Mouse (Mus musculus) R1 (cell line): ENCODE data around the gene Ank3.
A peak's percentile ranks its signal among the peaks of the same experiment; 100 is the strongest.

ENCODE experiments used
- DNase-seq: peaks from one replicate; pipeline ENCODE4 v3.0.0-alpha.2; 2018; ENCODE audit warnings: low read depth, low spot score

Ank3 gene

DNA sequence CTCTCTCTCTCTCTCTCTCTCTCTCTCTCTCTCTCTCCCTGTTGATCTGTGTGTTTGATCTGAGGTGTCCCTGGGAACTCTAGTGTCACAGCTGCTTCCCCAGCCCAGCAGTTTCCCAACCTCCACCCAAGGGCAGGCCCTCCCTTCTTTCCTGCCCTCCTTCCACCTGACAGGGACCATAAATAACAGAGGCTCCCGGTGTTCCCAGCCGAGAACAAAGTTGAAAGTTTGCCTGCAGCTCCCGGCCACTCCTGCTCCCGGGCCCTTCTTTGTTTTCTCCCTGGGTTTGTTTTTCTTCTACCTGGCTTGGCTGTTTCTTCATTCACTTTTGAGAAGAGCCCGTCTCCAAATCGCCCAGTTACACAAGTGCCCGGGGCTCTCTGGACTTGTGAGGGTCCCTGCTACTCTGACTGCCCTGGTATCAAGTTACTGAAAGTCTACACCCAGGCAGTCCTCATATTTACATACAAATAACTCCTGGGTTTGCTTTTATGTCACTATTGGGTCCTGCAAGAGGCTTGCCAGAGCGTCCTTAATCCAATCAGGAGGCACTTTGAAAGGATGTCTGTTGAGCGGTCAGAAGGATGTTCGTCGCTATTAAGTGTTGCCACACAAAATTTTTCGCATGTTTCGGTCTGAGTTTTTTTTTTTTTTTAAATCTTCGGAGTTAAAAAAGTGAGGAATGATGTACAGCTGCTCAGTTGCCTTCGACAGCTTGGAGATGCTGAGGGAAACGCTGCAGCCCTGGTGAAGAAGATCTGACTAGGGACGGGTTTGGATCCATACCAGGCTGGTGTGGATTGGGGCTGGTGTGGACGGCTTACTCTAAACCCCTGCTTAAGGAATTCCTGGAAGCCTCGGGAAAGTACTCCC lies 526.9 kb downstream of the Ank3 start:
- peak; percentile 93 for DNase-seq

GRCm38 (mm10) chr10:69926158-69926882 lies 527.7 kb downstream of the Ank3 start:
- peak; percentile 71 for DNase-seq

DNA sequence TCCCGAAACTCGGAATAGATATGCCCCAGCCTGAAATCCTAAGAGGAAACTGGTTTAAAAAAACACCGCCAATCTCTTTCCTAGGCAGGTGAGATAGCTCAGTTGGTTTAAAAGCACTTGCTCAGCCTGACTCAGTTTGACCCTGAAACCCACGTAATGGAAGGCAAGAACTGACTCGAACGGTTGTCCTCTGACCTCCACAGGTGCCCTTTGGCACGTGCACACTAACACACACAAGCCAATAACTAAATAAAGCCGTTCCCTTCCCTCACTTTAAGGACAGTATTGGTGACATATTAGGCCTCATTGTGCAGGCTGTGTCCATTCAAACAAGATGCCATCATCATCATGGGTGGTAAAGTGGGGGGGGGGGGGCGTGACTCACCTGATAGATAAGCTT lies 528.4 kb downstream of the Ank3 start:
- DNase-seq, result no peak

DNA sequence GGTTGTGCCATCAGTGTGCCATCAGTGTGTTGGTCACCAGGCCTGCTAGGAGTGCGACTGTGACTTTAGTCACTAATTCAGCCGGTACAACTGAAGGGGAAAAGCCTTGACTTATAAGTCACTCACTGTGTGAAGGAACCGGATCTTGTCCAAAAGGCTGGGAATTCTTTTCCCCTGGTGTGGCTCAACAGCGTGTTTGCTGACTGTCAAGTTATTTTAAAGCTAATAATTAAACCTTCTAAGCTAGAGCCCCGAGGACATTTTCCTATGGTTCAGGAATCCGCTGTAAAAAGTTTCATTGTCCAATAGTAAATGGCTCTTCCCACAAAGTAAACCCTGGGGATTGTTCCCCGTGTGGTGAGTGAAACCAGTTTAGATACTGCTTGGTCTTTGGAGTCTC lies 529.8 kb downstream of the Ank3 start:
- DNase-seq, result no peak

DNA sequence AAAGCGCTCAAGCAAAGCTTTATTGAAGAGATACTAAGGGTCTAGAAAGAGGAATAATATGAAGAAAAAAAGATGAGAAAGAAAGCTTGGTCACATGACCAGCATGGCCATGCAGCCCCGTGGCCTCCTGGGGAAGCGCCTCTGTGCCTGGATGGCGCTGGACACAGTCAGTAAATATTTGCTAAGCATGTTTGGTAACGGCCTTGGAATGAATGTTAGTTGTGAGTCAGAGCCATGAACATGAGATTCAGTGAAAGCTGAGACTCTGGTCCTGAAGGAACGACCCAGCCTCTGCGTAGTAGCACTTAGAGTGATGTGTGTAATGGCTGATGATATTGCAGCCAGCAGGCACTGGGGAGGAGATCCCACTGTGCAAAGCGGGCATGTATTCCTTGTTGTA lies 531.9 kb downstream of the Ank3 start:
- DNase-seq, result no peak

- no peak for DNase-seq
These were observed 538.0 kb downstream of the Ank3 start for GRCm38 (mm10) chr10:69936443-69937067.

GRCm38 (mm10) chr10:69937291-69937921 lies 538.8 kb downstream of the Ank3 start:
- no peak for DNase-seq

DNA sequence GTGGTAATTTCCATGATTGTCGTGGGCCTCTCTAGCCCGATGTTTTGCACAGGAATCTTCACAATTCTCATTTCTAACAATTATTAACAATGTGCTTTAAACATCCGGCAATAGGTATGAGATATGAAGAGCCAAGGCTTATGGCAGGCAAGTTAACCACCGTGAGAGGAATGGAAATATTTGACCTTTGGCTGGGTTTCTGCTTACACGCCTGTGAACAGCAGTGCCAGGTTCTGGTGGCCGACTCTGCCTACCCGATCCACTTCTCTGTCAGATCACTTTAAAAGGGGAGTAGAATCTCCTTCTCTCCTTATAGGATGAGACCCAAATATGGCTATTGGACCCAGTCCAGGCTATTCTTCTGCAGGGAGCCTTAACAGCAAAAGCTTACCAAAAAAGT lies 540.6 kb downstream of the Ank3 start:
- DNase-seq, result no peak

- peak; percentile 47 for DNase-seq
These were observed 541.4 kb downstream of the Ank3 start for GRCm38 (mm10) chr10:69939966-69940365.

DNA sequence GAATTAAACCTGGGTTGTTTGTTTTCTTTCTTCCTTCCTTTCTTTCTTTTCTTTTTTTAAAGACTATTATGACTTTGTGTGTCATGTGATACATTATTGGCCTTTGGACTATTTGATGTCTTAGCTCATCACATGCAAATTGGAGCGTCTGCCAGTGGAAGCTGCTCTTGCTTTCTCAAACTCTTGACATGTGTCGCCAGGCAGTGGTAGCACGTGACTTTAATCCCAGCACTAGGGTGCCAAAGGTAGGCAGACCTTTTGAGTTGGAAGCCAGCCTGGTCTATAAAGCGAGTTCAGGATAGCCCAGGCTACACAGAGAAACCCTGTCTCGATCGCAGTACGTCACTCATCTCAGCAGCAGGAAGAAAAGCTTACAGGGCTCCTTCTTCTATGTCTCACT lies 542.4 kb downstream of the Ank3 start:
- DNase-seq, result no peak

DNA sequence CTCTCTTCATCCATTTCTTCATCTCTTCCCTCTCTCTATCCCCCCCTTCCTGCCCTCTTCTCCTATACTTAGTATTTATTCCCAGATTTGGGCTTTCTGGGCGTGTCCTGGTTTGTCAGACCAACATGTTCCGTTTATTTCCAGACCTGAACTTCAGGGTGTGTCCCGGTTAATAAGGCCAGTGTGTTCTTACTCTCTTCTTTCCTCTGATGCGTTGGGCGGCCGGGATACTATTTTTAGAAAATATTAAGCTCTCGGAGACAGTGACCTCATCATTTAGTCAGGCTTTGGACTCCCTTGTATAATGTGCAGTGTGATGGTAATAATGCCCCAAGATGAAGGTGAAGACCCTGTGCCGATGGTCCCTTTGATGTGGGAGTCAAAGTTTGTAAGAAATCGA lies 546.3 kb downstream of the Ank3 start:
- DNase-seq, result peak; percentile 10

- DNase-seq, result peak; percentile 10
These were observed 547.3 kb downstream of the Ank3 start for GRCm38 (mm10) chr10:69945870-69946269.

DNA sequence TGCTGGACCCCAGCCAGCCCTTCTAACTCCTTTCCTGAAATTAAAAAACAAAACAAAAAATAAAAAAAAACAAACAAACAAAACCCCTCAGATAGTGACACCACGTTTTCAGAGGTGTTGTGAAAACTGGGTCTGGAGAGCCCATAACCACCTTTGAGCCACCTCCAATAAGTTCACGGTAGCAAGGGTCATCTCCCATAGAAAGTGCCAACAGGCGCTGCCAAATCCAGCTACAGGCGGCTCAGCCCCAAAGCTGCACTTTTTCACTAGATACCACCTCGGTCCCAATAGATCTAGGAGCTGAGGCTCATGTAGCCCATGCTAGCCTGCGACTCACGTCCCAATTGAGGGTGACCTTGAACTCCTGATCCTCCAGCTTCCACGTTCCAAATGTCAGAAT lies 547.7 kb downstream of the Ank3 start:
- no peak for DNase-seq

DNA sequence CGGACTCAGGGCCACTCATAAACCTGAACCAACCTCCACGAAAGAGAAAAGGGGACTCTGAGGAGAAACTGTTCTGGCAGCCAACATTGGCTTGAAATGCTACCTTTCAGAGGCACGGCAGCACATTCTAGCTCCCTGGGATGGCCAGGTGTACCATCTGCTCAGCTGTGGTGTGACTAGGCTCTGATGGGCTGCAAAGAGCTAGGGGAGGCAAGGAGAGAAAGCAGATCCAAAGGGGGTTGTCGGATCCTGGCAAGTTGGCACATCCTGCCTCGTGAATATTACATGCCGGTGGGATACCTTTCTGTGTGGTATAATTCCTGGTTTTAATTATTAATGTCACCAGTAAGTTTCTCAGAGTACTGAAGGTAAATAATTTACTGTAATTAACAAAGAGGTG lies 548.5 kb downstream of the Ank3 start:
- no peak for DNase-seq

DNA sequence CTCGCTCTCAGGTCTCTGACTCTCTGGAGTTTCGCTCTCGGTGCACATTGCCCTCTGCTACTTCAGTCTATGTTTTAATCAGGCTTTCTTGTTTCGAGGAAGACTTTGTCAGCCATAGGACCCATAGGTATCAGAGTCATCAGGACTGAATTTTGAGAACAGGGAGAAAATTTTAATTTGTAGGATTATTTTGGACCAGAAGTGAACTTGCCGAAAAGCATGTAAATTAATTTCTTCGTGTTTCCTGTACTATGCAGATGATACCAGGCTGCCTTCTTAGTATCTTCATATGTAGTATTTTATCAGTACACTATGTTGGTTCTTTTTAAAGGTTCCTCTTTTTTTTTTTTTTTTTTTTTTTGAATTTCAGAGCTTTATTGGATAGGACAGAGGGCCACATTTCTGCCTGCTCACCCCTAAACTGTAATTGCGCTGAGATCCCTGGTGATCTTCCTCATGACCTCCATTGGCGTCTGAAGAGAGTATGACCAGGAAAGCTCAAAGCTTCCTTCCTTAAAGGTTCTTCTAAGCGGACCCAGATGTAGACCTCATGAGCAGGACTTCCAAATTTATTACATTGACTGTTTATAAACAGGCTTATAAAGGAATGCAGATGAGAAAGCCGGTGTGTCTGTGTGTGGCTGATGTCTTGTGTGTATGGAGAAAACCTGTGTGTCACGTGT lies 551.8 kb downstream of the Ank3 start:
- DNase-seq, result no peak

DNA sequence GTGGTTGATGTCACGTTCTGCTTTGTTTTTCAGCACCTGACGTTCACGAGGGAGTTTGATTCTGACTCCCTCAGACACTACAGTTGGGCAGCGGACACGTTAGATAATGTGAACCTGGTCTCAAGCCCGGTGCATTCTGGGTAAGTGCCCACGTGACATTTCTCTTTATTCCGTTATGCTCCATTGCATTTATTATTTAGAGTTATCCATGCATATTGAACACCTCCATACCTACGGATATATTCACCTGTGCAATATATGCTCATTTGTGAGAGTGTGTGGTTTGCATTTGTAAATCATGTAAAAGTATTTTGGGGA lies 552.3 kb downstream of the Ank3 start:
- DNase-seq, result no peak

DNA sequence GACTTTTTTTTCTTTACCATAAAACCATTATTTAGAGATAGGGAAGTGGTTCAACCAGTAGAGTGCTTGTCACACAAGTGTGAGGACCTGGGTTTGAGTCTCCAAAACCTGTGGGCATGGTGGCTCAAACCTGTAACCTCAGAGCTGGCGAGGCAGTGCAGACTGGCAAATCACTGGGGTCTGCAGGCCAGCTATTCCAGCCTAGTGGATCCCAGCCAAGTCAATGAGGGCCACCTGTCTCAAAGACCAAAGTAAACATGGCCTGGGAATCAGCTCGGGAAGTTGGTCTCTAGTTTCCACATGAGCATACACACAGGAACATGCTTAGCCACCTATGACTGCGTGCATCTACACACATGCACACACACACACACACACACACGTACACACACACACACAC lies 552.9 kb downstream of the Ank3 start:
- no peak for DNase-seq

GRCm38 (mm10) chr10:69952316-69952715 lies 553.7 kb downstream of the Ank3 start:
- no peak for DNase-seq

- DNase-seq, result no peak
These were observed 556.2 kb downstream of the Ank3 start for GRCm38 (mm10) chr10:69954657-69955267.

DNA sequence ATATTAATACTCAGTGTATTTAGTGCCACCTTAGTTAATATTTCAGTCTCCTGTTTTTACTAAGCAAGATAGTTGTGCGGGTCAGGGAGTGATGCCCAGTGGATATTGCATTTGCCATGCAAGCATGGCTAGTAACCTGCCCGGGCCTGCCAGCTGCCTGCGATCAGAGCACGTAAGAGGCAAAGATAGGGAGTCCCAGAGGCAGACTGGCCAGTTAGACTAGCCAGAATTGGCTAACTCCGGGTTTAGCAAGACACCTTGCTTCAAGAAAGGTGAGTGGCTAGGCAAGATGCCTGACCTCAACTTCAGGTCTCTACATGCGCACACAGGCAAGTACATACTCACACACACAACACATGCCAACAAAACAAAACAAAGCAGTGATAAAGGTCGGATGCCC lies 563.7 kb downstream of the Ank3 start:
- no peak for DNase-seq

GRCm38 (mm10) chr10:69962976-69963375 lies 564.4 kb downstream of the Ank3 start:
- no peak for DNase-seq
